Mouse (Mus musculus) kidney, embryonic 14.5 days (tissue): ENCODE data around the gene Tmem88b. TPM values are rescaled to one million over a fixed set of nuclear protein-coding genes. Genes with fewer than 3 reads are reported as not detected.

Experiments used
- ATAC-seq: fragments of 200-750 bp; cut with Nextera tagmentation; 2 replicates; pipeline ENCODE4 v1.8.0; 2017; ENCODE audit warnings: moderate number of reproducible peaks, mild to moderate bottlenecking, moderate TSS enrichment, moderate library complexity; ENCODE audit not compliant: low FRiP score, low TSS enrichment
- H3K27ac ChIP-seq: fragments of 300-500 bp; sonication (generic); 2 replicates; pipeline ENCODE4 v1.5.1; 2014; ENCODE audit warnings: low read depth, mild to moderate bottlenecking, low read length, moderate library complexity, mixed read lengths
- H3K27me3 ChIP-seq: fragments of 300-500 bp; sonication (generic); 2 replicates; pipeline ENCODE4 v1.6.1; 2014; ENCODE audit warnings: mild to moderate bottlenecking, low read length; ENCODE audit not compliant: control insufficient read depth, insufficient read depth
- H3K36me3 ChIP-seq: fragments of 300-500 bp; sonication (generic); 2 replicates; pipeline ENCODE4 v1.6.1; 2014; ENCODE audit warnings: low read length, mixed read lengths; ENCODE audit not compliant: control insufficient read depth, insufficient read depth
- H3K4me1 ChIP-seq: fragments of 300-500 bp; sonication (generic); 2 replicates; pipeline ENCODE4 v1.6.1; 2014; ENCODE audit warnings: low read length, mixed read lengths; ENCODE audit not compliant: control insufficient read depth, insufficient read depth
- H3K4me2 ChIP-seq: fragments of 300-500 bp; sonication (generic); replicated peaks from 2 replicates; pipeline ENCODE4 v1.6.1; 2014; ENCODE audit warnings: low read depth, mild to moderate bottlenecking, low read length
- H3K4me3 ChIP-seq: fragments of 300-500 bp; sonication (generic); 2 replicates; pipeline ENCODE4 v1.5.1; 2014; ENCODE audit warnings: mild to moderate bottlenecking, low read length
- H3K9ac ChIP-seq: fragments of 300-500 bp; sonication (generic); 2 replicates; pipeline ENCODE4 v1.6.1; 2014; ENCODE audit warnings: low read depth, mild to moderate bottlenecking, low read length, moderate library complexity
- H3K9me3 ChIP-seq: fragments of 300-500 bp; sonication (generic); 2 replicates; pipeline ENCODE4 v1.6.1; 2016; ENCODE audit warnings: low read length; ENCODE audit not compliant: control insufficient read depth
- WGBS: fragments of 180-500 bp; shearing (Covaris S2); extraction: QIAGEN DNeasy Blood & Tissue Kit; methylation state at CpG from one replicate; pipeline ENCODE4 v1.1.7; 2014; 5-methylcytosine and 5-hydroxymethylcytosine counted together
- polyA plus RNA-seq: library from polyadenylated mRNA; unstranded; fragments of >200 nt; fragmentation: Nextera tagmentation; extraction: Ambion mirVana; gene quantifications from 2 replicates; pipeline ENCODE4 v1.2.1, GENCODE M21; 2014

Tmem88b gene
- polyA plus RNA-seq, 1 experiment from 2014 or later = 0.32 TPM

- Histone ChIP-seq H3K27me3 (no peaks in the 10 kb centered on the region), H3K27ac (no peak overlapping the region; the same call in 1 of the 2 replicates), H3K4me2 (peak overlapping the region; percentile 87), H3K4me1 (peaks cover 14% of the 10 kb centered on the region; the same call in 1 of the 2 replicates), H3K9me3 (no peaks in the 10 kb centered on the region), H3K36me3 (no peaks in the 10 kb centered on the region), H3K9ac (peak overlapping the region; percentile 81; the same call in 1 of the 2 replicates), H3K4me3 (peak overlapping the region; percentile 60)
- ATAC-seq = 0 out of 2 replicates have a peak, but pooled peaks have one; percentile 1
- WGBS = 38% methylated on average over 16 of the region's 16 CpGs
Measured at GRCm38 (mm10) chr4:155783486-155784080, 2.1 kb downstream of the Tmem88b start.

- WGBS = 11% methylated on average over 6 of the region's 6 CpGs
- Histone ChIP-seq H3K4me3 (no peak overlapping the region), H3K9me3 (no peaks in the 10 kb centered on the region), H3K27me3 (no peaks in the 10 kb centered on the region), H3K27ac (0 out of 2 replicates have a peak overlapping the region, but pooled peaks have one; percentile 24), H3K4me1 (peaks cover 18% of the 10 kb centered on the region; the same call in 1 of the 2 replicates), H3K4me2 (no peak overlapping the region), H3K9ac (no peak overlapping the region), H3K36me3 (no peaks in the 10 kb centered on the region)
- no peak; the same call in 1 of the 2 replicates for ATAC-seq
Measured at GRCm38 (mm10) chr4:155780895-155781294, 4.8 kb downstream of the Tmem88b start.

GRCm38 (mm10) chr4:155779498-155779897 is 6.2 kb downstream of the Tmem88b start:
- H3K27ac ChIP-seq = no peak overlapping the region
- H3K9me3 ChIP-seq = no peaks in the 10 kb centered on the region
- no peak for ATAC-seq
- H3K4me2 ChIP-seq = no peak overlapping the region
- no peaks in the 10 kb centered on the region for H3K27me3 ChIP-seq
- no peak overlapping the region for H3K4me3 ChIP-seq
- H3K9ac ChIP-seq = no peak overlapping the region
- H3K4me1 ChIP-seq = peaks cover 15% of the 10 kb centered on the region; the same call in 1 of the 2 replicates
- no peaks in the 10 kb centered on the region for H3K36me3 ChIP-seq
- 88% methylated on average over 4 of the region's 4 CpGs for WGBS

- no peak overlapping the region for H3K4me2 ChIP-seq
- WGBS = 79% methylated on average over 2 of the region's 2 CpGs
- H3K4me3 ChIP-seq = no peak overlapping the region
- no peak overlapping the region for H3K27ac ChIP-seq
- peaks cover 7% of the 10 kb centered on the region; the same call in 1 of the 2 replicates for H3K27me3 ChIP-seq
- no peak overlapping the region for H3K9ac ChIP-seq
- ATAC-seq = no peak
- H3K4me1 ChIP-seq = peaks cover 18% of the 10 kb centered on the region; the same call in 1 of the 2 replicates
- H3K9me3 ChIP-seq = no peaks in the 10 kb centered on the region
- H3K36me3 ChIP-seq = no peaks in the 10 kb centered on the region
Measured at GRCm38 (mm10) chr4:155777816-155778215, 7.9 kb downstream of the Tmem88b start.

- no peak for ATAC-seq
- Histone ChIP-seq H3K4me2 (no peak overlapping the region), H3K27ac (no peak overlapping the region), H3K9ac (no peak overlapping the region), H3K36me3 (no peaks in the 10 kb centered on the region), H3K9me3 (no peaks in the 10 kb centered on the region), H3K4me3 (no peak overlapping the region), H3K4me1 (peaks cover 18% of the 10 kb centered on the region; the same call in 1 of the 2 replicates), H3K27me3 (peaks cover 8% of the 10 kb centered on the region; the same call in 1 of the 2 replicates)
- 54% methylated on average over 2 of the region's 2 CpGs for WGBS
Measured at GRCm38 (mm10) chr4:155776704-155777335, 8.9 kb downstream of the Tmem88b start.

GRCm38 (mm10) chr4:155775855-155776254 is 9.8 kb downstream of the Tmem88b start:
- H3K4me3 ChIP-seq = no peak overlapping the region

GRCm38 (mm10) chr4:155774971-155775740 is 10.5 kb downstream of the Tmem88b start:
- peak overlapping the region; percentile 37 for H3K4me3 ChIP-seq
- no peaks in the 10 kb centered on the region for H3K9me3 ChIP-seq
- H3K27me3 ChIP-seq = peaks cover 8% of the 10 kb centered on the region; the same call in 1 of the 2 replicates
- WGBS = 59% methylated on average over 9 of the region's 9 CpGs
- H3K9ac ChIP-seq = 0 out of 2 replicates have a peak overlapping the region, but pooled peaks have one; percentile 45
- H3K27ac ChIP-seq = no peak overlapping the region
- ATAC-seq = no peak
- H3K4me1 ChIP-seq = 0 out of 2 replicates have a peak, but pooled peaks cover 16% of the 10 kb centered on the region
- H3K4me2 ChIP-seq = peak overlapping the region; percentile 80
- H3K36me3 ChIP-seq = no peaks in the 10 kb centered on the region

More at GRCm38 (mm10) chr4:155775855-155776254, 9.8 kb downstream of the Tmem88b start:
- Histone ChIP-seq H3K4me2 (no peak overlapping the region), H3K27me3 (peaks cover 8% of the 10 kb centered on the region; the same call in 1 of the 2 replicates), H3K4me1 (peaks cover 14% of the 10 kb centered on the region; the same call in 1 of the 2 replicates), H3K36me3 (no peaks in the 10 kb centered on the region), H3K27ac (no peak overlapping the region), H3K9me3 (no peaks in the 10 kb centered on the region), H3K9ac (no peak overlapping the region)
- no peak for ATAC-seq
- 84% methylated on average over 3 of the region's 3 CpGs for WGBS

- H3K27ac ChIP-seq = no peak within 1 kb of the TSS
- no peaks in the 10 kb centered on the region for H3K36me3 ChIP-seq
- no peaks in the 10 kb centered on the region for H3K9me3 ChIP-seq
- H3K4me1 ChIP-seq = peaks cover 16% of the 10 kb centered on the region; the same call in 1 of the 2 replicates
- ATAC-seq = peak; percentile 78
- H3K4me2 ChIP-seq = peak within 1 kb of the TSS; percentile 80
- peak within 1 kb of the TSS; percentile 45 for H3K9ac ChIP-seq
- peaks cover 8% of the 10 kb centered on the region; the same call in 1 of the 2 replicates for H3K27me3 ChIP-seq
- 1% methylated on average over 35 of the region's 35 CpGs for WGBS
- H3K4me3 ChIP-seq = peak within 1 kb of the TSS; percentile 37
Measured at GRCm38 (mm10) chr4:155774280-155774754, 11.4 kb downstream of the Tmem88b start, which contains the start of gene Vwa1. Gene Vwa1, minus strand, starts transcription at chr4:155774698.
